Mouse (Mus musculus) CD4-positive, CD25-positive, alpha-beta regulatory T cell, adult 2 months (primary cell): ENCODE data around the gene A630076J17Rik.

Source experiments
- DNase-seq: peaks from one replicate; pipeline ENCODE4 v3.0.0-alpha.2; 2012; ENCODE audit warnings: low read depth, low spot score

Gene A630076J17Rik

DNA sequence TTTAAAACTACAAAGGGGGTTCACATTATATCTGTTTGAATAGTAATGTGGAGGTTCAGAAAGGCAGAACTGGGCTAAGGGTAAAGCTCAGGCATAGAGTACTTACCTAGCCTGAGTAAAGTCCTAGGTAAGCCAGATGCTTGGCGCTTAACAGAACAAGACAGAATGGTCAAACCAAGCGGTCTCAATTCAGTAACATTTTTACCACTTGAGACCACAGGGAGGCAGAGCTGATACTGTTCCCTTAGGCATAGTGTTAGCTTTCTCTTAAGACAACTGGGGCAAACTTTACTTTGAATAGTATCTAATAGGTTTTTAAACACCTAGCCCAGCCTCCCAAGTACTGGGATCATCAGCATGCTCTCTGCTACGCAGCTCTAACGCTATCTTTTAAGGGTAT lies 45.6 kb downstream of the A630076J17Rik start:
- DNase-seq = peak; percentile 7

DNA sequence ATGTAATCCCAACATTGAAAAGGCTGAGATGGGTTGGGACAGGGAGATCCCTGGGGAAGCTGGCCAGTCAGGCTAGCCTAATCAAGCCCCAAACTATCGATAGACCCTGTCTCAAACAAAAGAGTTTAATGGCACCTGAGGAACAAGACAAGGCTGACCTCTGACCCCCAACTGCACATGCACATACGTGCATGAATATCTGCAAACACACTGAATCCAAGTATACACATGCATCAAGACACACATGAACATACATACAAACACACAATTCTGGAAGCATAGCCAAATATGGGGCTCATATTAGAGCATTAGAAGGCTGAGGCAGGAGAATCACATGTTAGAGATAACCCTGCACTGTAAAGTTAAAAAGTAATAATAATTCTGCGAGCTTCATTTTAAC lies 46.2 kb downstream of the A630076J17Rik start:
- no peak for DNase-seq

DNA sequence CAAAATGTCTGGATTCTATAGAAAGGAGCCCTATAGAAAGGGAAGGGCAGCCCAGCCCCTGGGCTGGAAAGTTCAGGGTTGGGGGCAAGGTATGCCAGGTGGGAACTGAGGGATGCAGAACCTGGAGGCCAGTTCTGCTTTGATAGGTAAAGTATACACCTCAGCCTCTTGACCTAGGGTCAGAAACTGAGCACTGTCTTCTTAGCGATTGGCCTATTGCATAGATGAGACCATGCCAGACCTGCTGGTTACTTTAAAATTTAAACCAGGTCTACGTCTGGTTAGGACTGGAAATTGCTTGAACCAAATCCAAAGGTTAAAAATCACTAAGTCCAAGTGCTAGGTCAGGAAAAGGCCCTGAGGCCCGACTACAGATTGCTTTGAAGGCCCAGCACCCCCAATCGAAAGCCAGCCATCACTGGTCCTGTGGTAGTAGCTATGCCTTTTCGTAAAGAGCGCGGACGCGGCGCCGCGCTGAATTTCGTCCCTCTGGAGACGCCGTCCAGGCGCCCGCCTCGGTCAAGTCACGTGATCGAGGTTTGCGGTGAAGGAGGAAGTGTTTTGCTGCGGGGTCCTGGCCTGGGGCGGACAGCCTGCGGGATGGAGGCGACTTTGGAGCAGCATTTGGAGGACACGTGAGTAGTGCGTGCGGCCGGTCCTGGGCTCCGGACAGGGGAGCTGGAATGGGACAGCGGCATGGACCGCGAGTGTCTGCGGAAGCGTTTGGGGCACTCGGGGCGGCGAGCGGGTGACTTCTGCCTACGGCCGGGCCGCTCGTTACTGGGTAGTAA lies 48.3 kb downstream of the A630076J17Rik start, which contains the start of gene Lamtor5:
Lamtor5 (plus strand) TSS at position 380 of the 791 bp plus-strand sequence.
- DNase-seq = peak; percentile 90
